Mouse (Mus musculus) 3134 (cell line): ENCODE measurements around the gene Slc18b1.
A peak's percentile ranks its signal among the peaks of the same experiment; 100 is the strongest.
"Not testable (repeated sequence)": the region's sequence is repeated elsewhere in the genome, so short reads cannot be mapped to it uniquely, and the experiment has no call there.

Experiments
- DNase-seq: peaks from one replicate; pipeline ENCODE4 v3.0.0-alpha.2; 2011; ENCODE audit warnings: low spot score; ENCODE audit not compliant: insufficient read length; ENCODE audit errors: extremely low read depth

Gene Slc18b1

DNA sequence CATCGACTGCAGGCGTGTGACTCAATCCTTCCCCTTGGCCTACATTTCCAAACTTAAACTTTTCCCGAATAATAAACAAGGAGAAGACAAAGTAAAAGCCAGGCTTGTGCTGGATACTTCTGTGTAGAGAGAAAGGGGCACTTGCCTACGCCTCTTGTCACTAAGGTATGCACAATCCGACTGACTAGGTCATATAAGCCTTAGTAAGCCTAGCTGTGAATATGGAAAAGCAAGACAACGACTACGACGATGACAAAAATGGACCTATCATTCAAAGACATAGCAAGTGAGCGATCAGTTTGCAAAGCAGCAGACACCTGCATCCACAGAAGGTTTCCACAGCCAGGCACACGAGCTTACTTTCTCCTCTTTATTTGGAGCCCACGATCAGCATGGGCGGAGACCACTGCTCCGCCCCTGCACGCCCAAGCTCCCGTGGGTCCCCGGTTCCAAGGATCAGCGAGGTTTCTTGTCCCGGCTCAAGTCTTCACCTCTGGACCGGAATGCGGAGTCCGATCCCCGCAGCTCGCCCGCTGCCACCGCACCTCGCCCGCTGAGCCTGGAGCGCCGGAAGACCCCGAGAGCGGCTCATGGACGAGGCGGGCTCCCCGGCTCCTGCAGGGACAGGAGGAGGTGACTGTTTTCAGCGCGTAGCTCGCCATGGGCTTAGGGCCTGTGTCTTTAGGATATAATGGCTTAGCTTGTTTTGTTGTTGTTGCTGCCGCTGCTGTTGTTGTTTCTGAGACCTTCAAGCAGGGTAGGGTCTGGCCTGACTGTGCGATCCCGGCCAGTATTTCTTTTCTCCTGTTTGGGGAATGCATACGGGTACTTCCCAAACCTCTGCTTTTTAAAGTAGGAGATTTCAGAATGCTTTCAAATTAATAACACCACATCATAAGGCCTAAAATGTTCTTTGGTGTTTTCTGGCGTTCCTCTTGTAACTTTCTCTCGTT, at the start of gene Slc18b1:
Slc18b1 (plus strand) TSS at position 436 of the 953 bp plus-strand sequence.
- DNase-seq: peak; percentile 78

DNA sequence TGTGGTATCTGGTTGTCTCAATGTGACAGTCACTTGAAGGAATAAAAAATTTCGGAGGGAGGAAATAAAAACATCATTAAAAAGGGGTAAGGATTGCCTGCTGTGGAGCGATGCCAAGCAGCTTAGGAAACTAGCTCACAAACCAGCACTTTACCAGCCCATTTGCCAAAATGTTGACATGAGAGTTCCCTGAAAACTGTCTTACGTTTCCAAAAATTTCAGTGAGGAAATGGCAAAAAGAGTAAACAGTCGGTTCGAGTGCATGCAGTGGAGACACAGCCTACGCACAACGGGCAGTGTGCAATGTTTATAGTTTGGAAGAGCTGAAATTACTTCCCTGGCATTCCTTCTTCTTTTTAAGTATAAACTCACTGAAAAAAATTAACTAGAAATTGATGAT, 42.6 kb upstream of the Slc18b1 start:
- DNase-seq: no peak

DNA sequence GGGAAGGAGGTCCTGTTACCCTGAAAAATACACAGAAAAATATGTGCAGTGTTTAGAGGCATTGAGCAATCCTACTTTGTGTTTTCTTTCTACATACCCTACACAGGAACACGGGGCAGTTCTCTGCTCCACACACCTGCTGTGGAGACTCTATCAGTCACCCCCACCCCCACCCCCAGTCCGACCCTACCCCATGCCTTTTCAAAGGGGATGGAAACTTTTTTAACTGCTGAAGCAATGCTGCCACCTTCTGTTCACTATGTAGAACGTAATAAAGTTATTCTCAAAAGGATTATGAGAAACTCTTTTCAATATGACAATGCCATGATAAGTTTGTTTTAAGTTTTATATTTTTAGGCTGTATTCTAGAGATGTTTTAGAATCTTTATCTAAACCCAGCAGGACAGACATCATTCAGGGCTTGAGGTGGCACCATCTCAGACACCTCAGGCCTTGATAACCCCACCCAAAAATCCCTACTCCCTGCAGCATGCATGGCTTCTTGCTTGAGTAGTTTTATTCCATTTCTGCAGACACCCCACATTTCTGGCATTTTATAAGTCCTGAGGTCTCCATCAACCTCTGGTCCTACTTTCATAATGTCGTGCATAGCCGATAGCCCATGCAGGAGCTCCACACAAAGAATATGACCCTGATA, 19.4 kb upstream of the Slc18b1 start:
- DNase-seq: no peak

DNA sequence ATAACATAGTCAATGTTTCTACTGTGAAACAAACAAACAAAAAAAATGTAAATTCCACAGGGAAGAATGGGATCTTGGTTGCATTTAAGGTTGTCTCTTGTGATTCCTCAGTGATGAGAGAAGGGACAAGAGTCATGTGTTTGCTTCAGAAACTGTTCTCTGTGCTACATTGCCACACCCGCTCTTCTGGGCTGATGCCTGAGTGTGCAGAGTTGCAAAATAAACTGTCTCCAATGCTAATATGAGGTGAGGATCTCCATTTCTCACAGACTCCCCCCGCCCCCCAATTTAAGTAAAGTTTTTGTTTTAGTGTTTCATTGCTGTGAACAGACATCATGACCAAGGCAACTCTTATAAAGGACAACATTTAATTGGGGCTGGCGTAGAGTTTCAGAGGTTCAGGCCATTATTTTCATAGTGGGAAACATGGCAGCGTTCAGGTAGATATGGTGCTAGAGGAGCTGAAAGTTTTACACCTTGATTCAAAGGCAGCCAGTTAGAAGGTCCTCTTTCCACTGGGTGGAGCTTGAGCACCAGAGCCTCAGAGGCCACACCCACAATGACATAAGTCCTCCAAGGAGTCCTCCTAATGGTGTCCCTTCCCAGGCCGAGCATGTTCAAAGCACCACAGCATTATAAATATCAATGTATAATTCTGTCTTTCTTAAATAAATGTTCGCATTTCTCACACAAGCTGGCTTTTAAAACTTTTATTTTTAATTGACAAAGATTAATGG, 16.1 kb upstream of the Slc18b1 start:
- no peak for DNase-seq

DNA sequence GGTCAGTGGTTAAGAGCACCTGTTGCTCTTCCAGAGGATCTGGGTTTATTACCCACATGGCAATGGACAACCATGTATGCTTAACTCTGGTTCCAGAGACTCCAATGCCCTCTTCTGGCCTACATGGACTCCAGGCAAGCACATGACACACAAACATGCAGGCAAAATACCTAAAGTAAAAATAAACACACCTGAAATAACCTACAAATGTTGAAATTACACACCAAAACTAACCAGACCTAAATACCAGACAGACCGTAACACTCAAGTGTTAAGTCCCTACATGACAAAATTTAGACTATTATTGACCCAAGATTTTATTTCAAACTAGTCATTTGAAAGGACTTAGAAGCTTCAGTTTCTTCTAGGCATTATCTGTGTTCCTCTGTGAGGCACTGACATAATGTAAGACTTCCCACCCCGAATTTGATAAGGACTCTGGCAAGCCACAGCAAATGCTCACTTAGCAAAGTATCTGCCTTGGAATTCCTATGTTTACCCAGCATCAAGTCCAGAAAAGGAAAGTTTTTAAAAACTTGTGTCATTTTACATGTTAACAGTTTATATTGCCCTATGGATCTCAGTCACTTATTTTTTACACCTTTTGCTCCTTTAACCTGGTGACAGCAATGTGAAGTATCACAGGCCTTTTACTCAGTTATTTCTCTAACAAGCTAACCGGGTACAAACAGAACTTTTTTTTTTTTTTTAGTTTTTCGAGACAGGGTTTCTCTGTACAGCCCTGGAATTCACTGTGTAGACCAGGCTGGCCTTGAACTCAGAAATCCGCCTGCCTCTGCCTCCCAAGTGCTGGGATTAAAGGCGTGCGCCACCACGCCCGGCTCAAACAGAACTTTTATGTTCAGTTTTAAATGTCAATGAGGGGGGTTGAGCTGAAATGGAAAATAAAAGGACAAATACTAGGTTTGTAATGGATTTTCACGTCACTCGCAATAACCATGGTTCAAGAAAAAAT, 14.7 kb upstream of the Slc18b1 start:
- DNase-seq: no peak

DNA sequence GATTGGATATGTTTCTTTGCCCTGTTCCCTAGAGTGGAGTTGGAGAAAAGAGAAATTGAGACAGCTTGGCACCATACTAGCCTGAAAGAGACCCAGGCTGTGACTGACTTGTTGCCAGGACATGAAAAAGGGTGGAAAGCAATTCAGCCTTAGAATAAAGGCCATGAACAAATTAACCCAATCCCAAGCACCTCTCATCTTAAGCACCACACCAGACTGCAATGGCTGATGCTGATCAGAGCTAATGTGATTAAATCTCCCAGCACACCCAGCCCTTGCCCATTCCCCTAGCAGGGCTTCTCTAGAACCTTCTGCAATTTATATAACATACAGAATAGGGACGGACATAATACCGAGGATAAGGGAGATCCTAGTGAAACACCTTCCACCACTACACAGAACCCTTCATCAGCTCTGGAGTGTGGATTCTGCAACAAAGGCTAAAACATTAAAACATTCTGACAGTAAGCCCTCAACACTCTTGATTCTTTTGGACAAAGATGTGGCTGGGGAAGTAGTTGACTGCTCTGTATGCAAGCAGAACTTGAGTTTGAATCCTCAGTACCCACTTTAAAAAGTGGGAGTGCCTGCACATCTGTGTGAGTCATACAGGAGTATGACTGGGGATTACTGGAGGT, 13.8 kb upstream of the Slc18b1 start:
- DNase-seq: peak; percentile 37

DNA sequence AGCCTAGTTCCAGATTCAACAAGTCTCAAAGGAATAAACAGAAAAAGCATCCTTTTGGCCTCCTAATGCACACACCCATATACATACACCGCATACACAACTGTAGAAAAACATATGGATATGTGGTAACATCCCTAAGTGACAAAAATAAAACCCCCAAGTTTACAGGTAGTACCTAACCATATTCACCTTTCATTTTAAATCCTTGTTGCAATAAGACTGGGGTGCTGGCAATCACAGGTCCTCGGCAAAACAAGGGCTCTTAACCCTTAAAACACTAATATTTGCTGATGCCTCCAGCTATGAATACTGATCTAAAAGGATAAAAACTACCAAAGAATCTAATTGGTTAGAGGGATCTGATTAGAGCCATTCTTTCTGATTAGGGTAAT, 13.3 kb upstream of the Slc18b1 start:
- no peak for DNase-seq

DNA sequence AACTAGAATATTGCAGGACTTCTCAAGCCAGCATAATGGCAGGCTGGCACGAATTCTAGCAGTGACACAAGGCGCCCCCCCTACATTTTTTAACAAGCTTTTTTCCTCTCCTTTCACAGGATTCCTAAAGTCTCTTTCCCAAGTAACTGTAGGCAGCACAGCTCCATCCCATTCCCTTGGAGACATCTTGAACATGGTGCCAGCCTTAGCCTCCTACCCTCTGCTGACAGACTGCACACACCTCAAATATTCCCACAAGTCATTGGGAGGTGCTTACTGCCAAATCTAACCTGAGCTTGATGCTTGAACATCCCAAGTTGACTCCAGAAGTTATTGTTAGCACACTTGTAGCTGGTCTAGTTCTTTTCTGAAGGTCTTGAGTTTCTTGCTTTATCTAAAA, 12.7 kb upstream of the Slc18b1 start:
- DNase-seq: no peak

DNA sequence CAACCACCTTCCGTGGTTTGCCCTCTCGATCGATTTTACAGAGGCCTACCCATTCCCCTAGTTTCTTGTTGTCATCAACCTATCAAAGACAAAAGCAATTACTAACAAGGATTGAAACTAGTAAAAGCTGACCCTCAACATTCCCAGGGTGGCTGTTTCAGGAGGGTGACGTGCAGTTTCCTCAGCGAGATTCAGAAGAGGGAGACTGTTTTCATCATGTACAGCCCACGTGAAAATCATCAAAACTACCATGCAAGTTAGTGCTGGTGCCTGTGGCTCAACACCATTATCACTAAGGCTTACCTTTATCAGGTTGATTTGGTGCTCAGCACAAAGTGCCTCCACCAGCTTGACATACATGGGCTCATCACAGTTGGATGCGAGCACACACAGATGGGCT, 11.2 kb upstream of the Slc18b1 start:
- not testable (repeated sequence) for DNase-seq

DNA sequence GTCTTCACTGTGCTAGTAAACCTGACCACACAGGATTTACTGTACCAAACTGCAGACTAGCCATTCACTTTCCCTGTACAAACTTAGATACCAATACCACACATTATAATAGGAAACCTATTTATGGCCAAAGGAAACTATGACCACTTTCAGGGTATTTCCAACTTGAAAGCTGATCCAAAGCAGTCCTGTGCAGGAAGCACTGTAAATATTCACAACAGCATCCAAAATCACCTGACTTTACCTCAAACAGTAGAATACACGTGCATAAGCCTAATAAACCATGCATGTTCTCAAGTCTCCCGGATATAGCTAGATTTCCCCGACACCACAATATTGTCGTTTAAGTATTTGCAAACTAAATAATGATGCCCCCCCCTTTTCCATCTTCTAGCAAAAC, 10.7 kb upstream of the Slc18b1 start:
- no peak for DNase-seq

DNA sequence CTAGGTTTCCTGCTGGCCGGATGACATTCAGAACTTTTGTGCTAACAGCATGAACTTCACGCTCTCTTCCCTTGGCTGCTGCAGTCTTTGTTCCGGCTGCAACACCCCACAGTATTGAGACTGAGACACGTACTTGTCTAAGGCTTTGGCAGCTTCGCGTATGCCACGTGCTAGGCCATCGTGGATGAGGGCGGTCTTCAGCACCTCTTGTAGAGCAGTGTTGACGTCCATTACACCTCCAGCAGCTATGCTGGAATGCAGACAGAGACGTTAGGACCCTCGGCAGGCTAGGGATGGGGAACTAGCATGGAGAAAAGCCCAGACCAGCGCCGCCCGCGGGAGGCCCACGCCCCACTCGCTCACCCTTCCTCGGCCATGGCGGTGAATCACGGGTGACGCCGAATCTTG, 10.2 kb upstream of the Slc18b1 start:
- DNase-seq: not testable (repeated sequence)

DNA sequence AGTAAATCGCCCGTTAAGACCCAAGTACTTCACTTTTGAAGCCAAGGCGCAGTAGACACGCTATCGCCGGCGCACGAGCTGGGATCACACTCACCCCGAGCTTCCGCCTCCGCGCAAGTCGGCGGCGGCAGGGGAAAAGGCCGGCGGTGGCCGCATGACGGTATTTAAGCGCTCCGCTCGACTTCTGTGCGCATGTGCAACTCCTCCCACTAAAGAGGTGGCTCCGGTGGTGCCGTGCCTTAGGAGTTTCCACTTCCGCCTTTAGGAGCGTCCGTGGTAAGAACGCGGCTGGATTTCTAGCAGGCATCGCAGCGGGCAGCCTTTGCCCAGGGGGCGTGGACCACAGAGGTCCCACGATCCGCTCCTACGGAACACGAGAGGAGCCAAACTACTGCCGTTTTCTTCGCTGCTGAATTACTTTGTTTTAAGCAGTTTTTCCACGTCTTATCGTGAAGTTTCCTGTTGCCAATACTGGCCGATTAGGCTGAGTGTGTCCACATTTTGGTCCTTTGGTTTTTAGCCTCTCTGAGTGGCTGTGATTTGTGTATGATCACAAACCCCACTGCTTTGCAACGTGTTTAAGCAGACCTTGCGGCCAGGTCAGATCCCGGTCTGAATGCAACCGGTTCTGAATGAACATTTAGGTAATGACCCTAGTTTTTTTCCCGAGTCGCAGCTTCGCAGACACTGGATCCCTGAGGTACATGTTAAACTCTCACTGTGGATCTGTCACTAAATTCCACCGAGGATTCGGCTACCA, 9.5 kb upstream of the Slc18b1 start, which contains the start of gene Rps12:
Rps12 (minus strand) TSS at position 214 of the 760 bp plus-strand sequence.
- peak; percentile 97 for DNase-seq

DNA sequence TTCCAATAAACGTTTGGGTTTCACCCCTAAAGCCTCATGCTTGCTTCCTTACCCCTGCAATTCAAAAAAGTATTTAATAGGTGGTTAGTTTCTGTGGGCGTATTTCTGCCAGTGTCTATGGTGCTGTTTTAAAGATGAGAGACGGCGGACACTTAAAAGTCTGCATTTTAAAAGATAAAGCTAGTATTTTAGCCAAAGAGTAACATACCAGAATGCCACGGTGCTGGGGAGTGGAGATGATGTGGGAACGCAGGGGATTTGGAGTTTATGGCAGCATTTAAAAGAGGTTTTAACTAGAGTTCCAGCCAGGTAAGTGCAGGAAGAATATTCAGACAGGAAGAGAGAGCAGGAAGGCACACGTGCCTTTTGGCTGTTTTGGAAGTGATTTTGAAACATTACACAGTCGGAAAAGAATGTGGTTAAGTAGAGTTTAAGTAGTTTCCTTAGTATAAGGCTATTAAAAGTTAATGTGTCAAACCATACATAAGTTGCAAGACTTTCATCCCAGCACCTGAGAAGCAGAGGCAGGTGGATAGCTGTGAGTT, 8.7 kb upstream of the Slc18b1 start:
- DNase-seq: no peak

DNA sequence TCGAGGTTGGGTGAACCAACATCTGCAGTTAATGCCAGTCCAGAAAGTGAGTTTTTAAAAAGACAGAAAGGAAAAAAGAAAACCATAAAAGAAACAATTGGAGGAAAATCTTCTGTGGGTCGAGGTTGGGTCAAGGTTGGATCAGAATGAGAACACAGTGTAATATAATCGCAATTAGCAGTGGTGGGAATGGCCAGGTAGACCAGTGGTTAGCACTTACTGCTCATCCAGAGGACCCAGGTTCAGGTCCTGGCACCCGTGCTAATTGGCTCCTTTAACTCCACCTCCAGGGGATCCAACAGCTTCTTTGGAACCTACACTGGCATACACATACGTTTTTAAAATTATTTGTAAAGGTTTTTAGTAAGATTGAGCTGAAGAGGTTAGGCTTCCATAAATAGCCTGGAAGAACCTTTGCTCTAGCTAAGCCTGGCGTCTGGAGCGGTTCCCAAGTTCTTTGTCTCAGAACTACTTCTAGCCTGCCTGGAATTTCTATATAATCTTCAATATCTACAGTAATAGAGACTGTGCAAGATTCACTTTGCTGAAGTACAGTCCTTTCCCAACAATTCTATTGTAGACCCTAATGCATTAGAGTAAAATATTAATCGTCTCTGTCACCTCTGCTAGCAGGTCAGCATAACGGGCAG, 790 bp upstream of the Slc18b1 start:
- DNase-seq: no peak

DNA sequence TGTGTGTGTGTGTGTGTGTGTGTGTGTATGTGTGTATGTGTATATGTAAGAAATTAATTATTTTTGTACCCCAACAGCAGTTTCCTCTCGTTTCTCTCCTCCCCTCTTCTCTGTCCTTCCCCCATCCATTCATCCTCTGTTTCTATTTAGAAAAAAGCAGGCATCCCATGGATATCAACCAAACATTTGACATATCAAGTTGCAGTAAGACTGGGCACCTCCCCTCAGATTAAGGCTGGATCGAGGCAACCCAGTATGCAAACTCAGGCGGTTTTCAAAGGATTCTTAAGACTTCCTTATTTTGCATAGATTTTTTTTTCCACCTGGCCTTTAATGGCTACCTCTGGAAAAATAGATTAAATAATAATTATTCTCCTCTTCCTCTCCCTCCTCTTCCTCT, 820 bp downstream of the Slc18b1 start:
- DNase-seq: no peak

DNA sequence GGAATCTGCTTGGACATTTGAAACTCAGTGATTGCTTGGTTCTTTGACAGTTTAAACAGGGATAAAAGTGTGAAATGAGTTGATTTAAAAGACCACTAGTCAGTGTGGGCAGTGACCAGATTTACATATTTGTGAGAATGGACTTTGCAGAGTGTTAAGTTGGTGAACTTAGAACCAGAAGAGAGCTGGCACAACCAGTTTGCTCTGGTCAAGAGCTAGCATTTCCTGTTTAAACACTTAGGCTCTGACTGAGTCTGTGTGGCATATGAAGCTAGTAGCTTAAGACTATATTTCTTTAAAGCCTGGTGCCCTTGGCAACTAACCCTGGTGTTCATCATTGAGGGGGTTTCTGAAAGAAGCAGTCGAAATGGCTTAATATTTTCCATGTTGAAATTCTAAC, 1.4 kb downstream of the Slc18b1 start:
- no peak for DNase-seq

DNA sequence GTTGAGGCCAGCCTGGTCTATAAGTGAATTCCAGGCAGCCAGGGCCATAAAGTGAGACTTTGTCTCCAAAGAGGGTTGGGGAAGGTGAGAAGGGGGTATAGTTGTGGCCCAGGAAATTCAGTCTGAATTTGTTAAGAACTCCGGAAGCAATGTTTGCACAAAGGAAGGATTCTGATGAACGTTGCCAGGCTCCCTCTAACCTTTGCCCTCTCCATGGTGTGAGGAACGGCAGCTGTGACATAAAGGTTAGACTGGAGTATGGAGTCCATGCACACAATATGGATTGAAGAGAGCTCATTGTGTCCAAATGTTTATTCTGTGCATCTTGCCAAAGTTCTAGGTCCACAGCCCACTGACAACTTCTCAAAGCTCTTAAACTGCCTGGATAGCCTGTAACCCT, 3.1 kb downstream of the Slc18b1 start:
- no peak for DNase-seq

DNA sequence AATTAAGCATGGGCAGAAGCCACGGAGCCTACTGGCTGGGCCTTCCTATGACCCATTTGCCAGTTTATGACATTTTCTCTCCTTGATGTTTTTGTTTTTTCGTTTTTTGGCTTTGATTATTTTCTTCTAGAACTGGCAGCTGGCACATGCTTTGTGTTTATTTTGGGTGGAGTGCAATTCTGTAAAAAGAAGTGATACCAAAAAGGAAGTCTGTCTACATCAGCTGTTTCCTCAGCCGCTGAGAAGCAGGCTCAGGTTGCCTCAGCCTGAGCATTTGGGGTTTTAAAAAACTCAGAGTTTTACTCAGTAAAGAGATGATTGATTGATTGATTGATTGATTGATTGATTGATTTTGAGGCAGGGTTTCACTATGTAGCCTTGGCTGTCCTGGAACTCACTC, 6.1 kb downstream of the Slc18b1 start:
- no peak for DNase-seq
